Mouse (Mus musculus) heart, embryonic 16.5 days (tissue): ENCODE data around the gene Myrip. TPM values are rescaled to one million over a fixed set of nuclear protein-coding genes. Genes with fewer than 3 reads are reported as not detected.
"Not testable (repeated sequence)": the region's sequence is repeated elsewhere in the genome, so short reads cannot be mapped to it uniquely, and the experiment has no call there.

Experiments used
- ATAC-seq: fragments of 200-750 bp; cut with Nextera tagmentation; replicated peaks from 2 replicates; pipeline ENCODE4 v1.8.0; 2017; ENCODE audit warnings: moderate number of reproducible peaks; ENCODE audit not compliant: insufficient read depth, low FRiP score; ENCODE audit errors: extremely low read depth
- H3K27ac ChIP-seq: fragments of 300-500 bp; sonication (generic); 2 replicates; pipeline ENCODE4 v1.5.1; 2014; ENCODE audit warnings: mild to moderate bottlenecking, low read length, control low read depth, moderate library complexity
- H3K27me3 ChIP-seq: fragments of 300-500 bp; sonication (generic); 2 replicates; pipeline ENCODE4 v1.6.1; 2014; ENCODE audit warnings: low read length, mixed read lengths; ENCODE audit not compliant: control insufficient read depth, insufficient read depth
- H3K36me3 ChIP-seq: fragments of 300-500 bp; sonication (generic); 2 replicates; pipeline ENCODE4 v1.6.1; 2014; ENCODE audit not compliant: control insufficient read depth, insufficient read depth
- H3K4me1 ChIP-seq: fragments of 300-500 bp; sonication (generic); 2 replicates; pipeline ENCODE4 v1.6.1; 2014; ENCODE audit warnings: low read length, mixed read lengths; ENCODE audit not compliant: control insufficient read depth, insufficient read depth
- H3K4me2 ChIP-seq: fragments of 300-500 bp; sonication (generic); 2 replicates; pipeline ENCODE4 v1.6.1; 2014; ENCODE audit warnings: low read depth, mild to moderate bottlenecking, control low read depth, low read length
- H3K4me3 ChIP-seq: fragments of 300-500 bp; sonication (generic); 2 replicates; pipeline ENCODE4 v1.5.1; 2014; ENCODE audit warnings: mild to moderate bottlenecking, control low read depth, low read length
- H3K9ac ChIP-seq: fragments of 300-500 bp; sonication (generic); 2 replicates; pipeline ENCODE4 v1.6.1; 2014; ENCODE audit warnings: low read length, control low read depth
- H3K9me3 ChIP-seq: fragments of 300-500 bp; sonication (generic); replicated peaks from 2 replicates; pipeline ENCODE4 v1.6.1; 2016; ENCODE audit warnings: low read length; ENCODE audit not compliant: control insufficient read depth
- WGBS: fragments of 180-500 bp; shearing (Covaris S2); extraction: QIAGEN DNeasy Blood & Tissue Kit; methylation state at CpG from one replicate; pipeline ENCODE4 v1.1.7; 2014; 5-methylcytosine and 5-hydroxymethylcytosine counted together
- polyA plus RNA-seq: library from polyadenylated mRNA; unstranded; fragments of >200 nt; fragmentation: Nextera tagmentation; extraction: Ambion mirVana; gene quantifications from 2 replicates; pipeline ENCODE4 v1.2.1, GENCODE M21; 2015

Myrip gene
- 0.17 and 0.24 TPM in 2 replicates for polyA plus RNA-seq

- not testable (repeated sequence) for H3K9me3 ChIP-seq, H3K36me3 ChIP-seq, H3K27ac ChIP-seq, ATAC-seq, H3K9ac ChIP-seq, H3K4me2 ChIP-seq, H3K4me3 ChIP-seq
- Histone ChIP-seq H3K4me1 (peaks cover 10% of the 10 kb centered on the region), H3K27me3 (peaks cover 45% of the 10 kb centered on the region)
- WGBS = 93% methylated on average over 1 of the region's 1 CpGs
Measured at GRCm38 (mm10) chr9:120301213-120301612, at the start of gene Myrip. TSS of gene Myrip (plus strand) at chr9:120301513.

GRCm38 (mm10) chr9:120259805-120260204 is 41.5 kb upstream of the Myrip start:
- Histone ChIP-seq H3K9me3 (no peaks in the 10 kb centered on the region), H3K36me3 (no peaks in the 10 kb centered on the region), H3K27me3 (no peaks in the 10 kb centered on the region), H3K9ac (no peak overlapping the region), H3K4me2 (no peak overlapping the region), H3K4me3 (no peak overlapping the region), H3K4me1 (no peaks in the 10 kb centered on the region), H3K27ac (no peak overlapping the region)
- WGBS = 65% methylated on average over 8 of the region's 8 CpGs
- ATAC-seq = no peak

- WGBS = 59% methylated on average over 5 of the region's 5 CpGs
- Histone ChIP-seq H3K4me2 (no peak overlapping the region), H3K27me3 (no peaks in the 10 kb centered on the region), H3K27ac (no peak overlapping the region), H3K4me3 (no peak overlapping the region), H3K9ac (no peak overlapping the region), H3K4me1 (no peaks in the 10 kb centered on the region), H3K9me3 (no peaks in the 10 kb centered on the region), H3K36me3 (no peaks in the 10 kb centered on the region)
- no peak for ATAC-seq
Measured at GRCm38 (mm10) chr9:120263994-120264393, 37.3 kb upstream of the Myrip start.

GRCm38 (mm10) chr9:120273083-120273482 is 28.2 kb upstream of the Myrip start:
- Histone ChIP-seq H3K4me1 (no peaks in the 10 kb centered on the region), H3K36me3 (no peaks in the 10 kb centered on the region), H3K4me3 (no peak overlapping the region), H3K9ac (no peak overlapping the region), H3K27me3 (no peaks in the 10 kb centered on the region), H3K4me2 (no peak overlapping the region), H3K9me3 (no peaks in the 10 kb centered on the region), H3K27ac (no peak overlapping the region)
- WGBS = 51% methylated on average over 8 of the region's 8 CpGs
- no peak for ATAC-seq

- no peaks in the 10 kb centered on the region for H3K4me1 ChIP-seq
- WGBS = 76% methylated on average over 7 of the region's 7 CpGs
- H3K27ac ChIP-seq = no peak overlapping the region
- H3K4me2 ChIP-seq = no peak overlapping the region
- no peak overlapping the region for H3K9ac ChIP-seq
- H3K27me3 ChIP-seq = no peaks in the 10 kb centered on the region
- ATAC-seq = no peak
- H3K36me3 ChIP-seq = no peaks in the 10 kb centered on the region
- no peaks in the 10 kb centered on the region for H3K9me3 ChIP-seq
- no peak overlapping the region for H3K4me3 ChIP-seq
Measured at GRCm38 (mm10) chr9:120275226-120275625, 26.1 kb upstream of the Myrip start.

- WGBS = 87% methylated on average over 12 of the region's 12 CpGs
- Histone ChIP-seq H3K9me3 (no peaks in the 10 kb centered on the region), H3K27ac (no peak overlapping the region), H3K27me3 (no peaks in the 10 kb centered on the region), H3K4me1 (no peaks in the 10 kb centered on the region), H3K4me2 (no peak overlapping the region), H3K4me3 (no peak overlapping the region), H3K9ac (no peak overlapping the region), H3K36me3 (no peaks in the 10 kb centered on the region)
- no peak for ATAC-seq
Measured at GRCm38 (mm10) chr9:120281147-120281546, 20.2 kb upstream of the Myrip start.

GRCm38 (mm10) chr9:120282461-120283047 is 18.8 kb upstream of the Myrip start:
- H3K27me3 ChIP-seq = no peaks in the 10 kb centered on the region

GRCm38 (mm10) chr9:120283556-120283955 is 17.8 kb upstream of the Myrip start:
- no peak overlapping the region for H3K4me2 ChIP-seq
- H3K27ac ChIP-seq = no peak overlapping the region
- no peak overlapping the region for H3K9ac ChIP-seq
- ATAC-seq = no peak
- H3K27me3 ChIP-seq = no peaks in the 10 kb centered on the region
- no peaks in the 10 kb centered on the region for H3K36me3 ChIP-seq
- no peaks in the 10 kb centered on the region for H3K4me1 ChIP-seq
- H3K9me3 ChIP-seq = no peaks in the 10 kb centered on the region
- 91% methylated on average over 12 of the region's 12 CpGs for WGBS
- no peak overlapping the region for H3K4me3 ChIP-seq

More at GRCm38 (mm10) chr9:120282461-120283047, 18.8 kb upstream of the Myrip start:
- WGBS = 49% methylated on average over 9 of the region's 9 CpGs
- H3K27ac ChIP-seq = no peak overlapping the region
- no peak overlapping the region for H3K4me2 ChIP-seq
- H3K4me3 ChIP-seq = no peak overlapping the region
- ATAC-seq = no peak
- H3K9me3 ChIP-seq = no peaks in the 10 kb centered on the region
- no peak overlapping the region for H3K9ac ChIP-seq
- H3K36me3 ChIP-seq = no peaks in the 10 kb centered on the region
- no peaks in the 10 kb centered on the region for H3K4me1 ChIP-seq

GRCm38 (mm10) chr9:120288011-120288410 is 13.3 kb upstream of the Myrip start:
- Histone ChIP-seq H3K4me1 (no peaks in the 10 kb centered on the region), H3K4me3 (no peak overlapping the region), H3K27me3 (peaks cover under 1% of the 10 kb centered on the region; the same call in 1 of the 2 replicates), H3K9me3 (no peaks in the 10 kb centered on the region), H3K27ac (no peak overlapping the region), H3K4me2 (no peak overlapping the region), H3K9ac (no peak overlapping the region), H3K36me3 (no peaks in the 10 kb centered on the region)
- 37% methylated on average over 3 of the region's 3 CpGs for WGBS
- no peak for ATAC-seq
